Mouse (Mus musculus) v-Abl transformed pro-B cells (cell line): ENCODE measurements around the gene Lrrc2.

Experiments used
- in situ Hi-C, 2 experiments: fragments of 400-800 bp; cut with MboI; formaldehyde crosslinking; loops; one replicate each; pipeline ENCODE4 v1.15.1; 2025; ENCODE audit not compliant: unreplicated experiment in 2 of 2

Gene Lrrc2

DNA sequence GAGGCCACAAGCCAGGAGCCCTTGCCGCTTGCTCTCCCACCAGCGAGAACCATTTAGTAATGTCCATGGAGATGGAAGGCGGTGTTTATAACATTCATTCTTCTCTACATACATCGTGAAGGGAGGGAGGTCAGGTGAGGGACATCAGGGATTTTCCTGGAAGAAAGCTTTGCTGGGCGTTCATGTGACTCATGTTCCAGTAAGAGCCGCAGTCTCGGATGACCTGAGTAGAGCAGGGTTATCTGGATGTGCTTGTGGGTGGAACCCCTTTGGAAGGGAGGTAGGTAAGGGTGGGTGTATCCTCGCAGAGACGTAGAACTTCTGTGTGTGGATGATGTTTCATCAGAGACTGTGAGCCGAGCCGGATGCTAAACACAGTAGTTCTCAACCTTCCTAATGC is at the start of gene Lrrc2:
Gene Lrrc2, plus strand, starts transcription at position 149 of the 400 bp plus-strand sequence.
- in situ Hi-C loops, result no loop called here

DNA sequence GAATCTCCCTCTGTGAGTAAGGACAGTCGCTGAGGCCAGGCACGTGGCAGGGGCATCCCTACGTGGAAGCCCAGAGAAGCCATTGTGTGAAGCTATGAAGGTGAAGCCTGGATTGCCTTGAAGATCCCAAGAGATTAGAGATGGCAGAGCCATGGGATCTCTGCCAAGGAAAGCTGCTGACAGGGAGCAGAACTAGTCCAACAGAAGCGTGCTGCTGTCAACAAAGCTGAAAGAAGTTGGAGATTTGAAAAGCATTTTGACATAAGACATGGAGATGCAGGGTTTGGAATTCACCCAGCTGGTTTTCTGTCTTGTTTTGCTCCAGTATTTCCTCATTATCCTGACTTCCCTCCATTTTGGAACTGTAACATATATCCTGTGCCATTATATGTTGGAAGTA is 49.1 kb upstream of the Lrrc2 start:
- in situ Hi-C loops, result no loop called here

DNA sequence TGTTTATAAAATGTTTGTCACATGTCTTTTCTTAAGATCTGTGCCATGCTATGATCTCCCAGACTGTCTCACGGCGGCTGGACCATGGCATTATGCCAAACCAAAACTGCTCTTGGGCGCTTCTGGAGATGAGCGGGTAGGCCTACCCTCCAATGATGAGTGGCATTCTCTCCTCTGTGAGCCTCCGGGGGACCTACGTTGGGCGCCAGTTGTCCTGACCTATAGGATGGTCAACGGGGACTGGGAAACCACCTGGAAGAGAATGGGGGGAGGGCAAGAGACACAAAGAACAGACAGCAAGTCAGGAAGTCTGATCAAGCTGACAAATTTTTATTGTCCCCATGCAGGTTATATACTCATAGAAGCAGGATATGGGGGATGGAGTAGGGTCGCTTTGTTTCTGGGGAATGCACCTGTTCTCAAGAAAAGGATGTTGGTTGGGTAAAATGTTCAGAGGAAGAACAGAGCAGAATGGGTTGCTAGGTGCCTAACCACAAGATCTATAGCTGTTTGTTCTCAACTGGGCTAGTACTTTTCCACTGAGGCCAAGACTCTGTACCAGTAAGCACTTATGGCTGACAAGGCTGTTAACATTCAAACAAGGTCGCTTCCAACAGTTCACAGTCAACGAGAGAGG is 44.0 kb upstream of the Lrrc2 start:
- in situ Hi-C loops, result no loop called here

DNA sequence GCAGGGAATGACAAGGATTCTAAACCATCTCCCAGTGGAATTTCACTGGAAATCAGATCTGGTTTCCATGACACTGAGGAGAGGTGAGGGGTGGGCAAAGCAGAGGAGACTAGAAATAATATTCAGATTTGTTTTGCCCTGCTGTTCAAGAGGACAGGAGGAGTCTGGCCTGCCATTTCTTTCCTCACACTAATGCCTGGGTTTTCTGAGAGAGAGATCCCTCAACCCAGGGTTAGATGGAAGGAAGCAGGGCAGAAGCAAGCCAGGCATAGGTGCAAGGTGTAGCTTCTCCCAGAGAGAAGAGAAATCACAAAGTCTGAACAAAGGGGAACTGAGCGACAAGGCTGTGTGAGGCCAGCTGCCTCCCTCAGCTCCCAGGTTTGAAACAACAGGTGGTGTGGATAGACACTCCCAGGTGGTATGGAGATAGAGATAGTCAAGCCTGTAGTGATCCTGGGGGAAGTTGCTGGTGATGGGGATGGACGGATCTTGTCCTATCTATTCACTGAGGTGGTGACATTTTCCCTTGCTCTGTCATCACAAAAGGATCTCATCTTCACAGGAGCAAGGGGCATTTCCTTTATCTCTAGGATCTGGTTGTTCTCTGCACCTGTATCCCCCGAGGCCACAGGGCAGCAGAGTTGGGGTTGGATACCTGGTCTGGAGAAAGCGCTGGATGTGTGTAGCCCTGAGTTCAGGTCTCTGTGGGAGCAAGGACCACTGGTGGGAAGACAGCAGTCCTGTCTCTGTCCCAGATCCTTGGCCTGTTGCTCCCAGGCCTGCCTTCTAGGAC is 43.3 kb upstream of the Lrrc2 start:
- in situ Hi-C loops, result no loop called here

DNA sequence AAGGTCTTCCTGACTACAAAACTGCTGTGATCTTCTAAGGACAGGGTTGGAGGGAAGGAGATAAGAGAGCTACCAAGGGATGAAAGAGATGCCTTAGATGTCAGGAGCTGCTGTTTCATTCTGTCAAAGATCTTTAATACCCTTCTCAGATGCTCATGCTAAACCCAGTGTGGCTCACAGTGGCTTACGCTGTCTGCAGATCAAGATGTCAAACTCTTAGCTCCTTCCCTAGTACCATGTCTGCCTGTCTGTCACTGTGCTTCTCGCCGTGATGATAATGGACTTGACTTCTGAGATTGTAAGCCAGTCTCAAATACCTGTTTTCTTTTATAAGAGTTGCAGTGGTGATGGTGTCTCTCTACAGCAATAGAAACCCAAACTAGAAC is 42.7 kb upstream of the Lrrc2 start:
- in situ Hi-C loops, result no loop called here

DNA sequence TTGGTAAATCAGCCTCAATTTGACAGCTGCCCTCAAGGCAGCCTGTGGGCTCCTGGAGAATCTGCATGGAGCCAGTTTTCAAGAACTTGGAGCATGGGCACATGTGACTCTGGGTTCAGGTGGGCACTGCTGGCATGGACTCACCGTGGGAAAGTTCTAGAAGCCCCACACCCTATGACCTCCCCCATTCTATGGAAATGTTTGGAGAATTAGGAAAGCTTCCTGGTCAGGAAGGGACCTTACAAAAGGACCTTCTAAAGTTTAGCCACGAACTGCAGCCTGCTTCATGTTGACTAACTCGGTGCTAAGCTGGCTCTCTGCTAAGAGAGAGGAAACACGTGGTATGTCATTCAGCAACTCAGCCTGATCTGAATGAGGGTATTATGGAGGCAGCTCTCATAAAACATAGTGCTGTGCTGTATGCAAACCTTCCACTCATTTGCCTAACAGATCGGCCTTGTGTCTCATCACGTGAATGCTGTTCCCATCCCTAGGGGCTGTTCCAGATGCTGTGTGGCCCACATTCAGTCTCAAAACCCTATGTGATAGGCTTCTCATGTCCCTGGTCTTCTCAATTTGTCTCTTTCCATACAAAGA is 41.9 kb upstream of the Lrrc2 start:
- in situ Hi-C loops, result no loop called here

DNA sequence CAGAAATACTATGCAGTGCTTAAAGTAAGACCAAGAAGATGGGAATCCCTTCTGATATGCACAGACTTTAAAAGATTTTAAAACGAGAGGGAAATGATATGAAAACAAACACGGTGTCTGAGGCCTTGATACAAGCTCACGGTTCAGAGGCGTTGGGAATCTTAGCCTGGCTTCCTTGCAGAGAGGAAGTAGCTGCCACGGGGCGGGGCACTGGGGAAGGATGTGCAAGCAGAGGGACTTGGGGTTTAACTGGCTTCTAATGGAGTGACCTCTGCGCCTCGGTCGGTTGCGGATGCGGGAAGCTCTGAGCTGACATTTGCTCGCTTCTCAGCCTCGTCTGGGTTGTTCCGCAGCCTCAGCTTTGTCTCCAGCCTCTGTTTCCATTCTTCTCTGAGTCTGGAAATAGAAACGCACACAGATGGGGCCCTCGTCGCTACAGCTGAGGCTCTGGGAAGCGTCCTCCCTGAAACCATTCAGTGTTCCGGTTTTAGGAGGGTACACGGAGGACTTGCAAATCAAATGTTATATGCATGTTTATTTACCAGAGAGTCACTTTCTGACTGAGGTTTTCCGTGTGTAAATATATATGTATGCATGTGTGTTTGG is 36.6 kb upstream of the Lrrc2 start:
- in situ Hi-C loops, result no loop called here

DNA sequence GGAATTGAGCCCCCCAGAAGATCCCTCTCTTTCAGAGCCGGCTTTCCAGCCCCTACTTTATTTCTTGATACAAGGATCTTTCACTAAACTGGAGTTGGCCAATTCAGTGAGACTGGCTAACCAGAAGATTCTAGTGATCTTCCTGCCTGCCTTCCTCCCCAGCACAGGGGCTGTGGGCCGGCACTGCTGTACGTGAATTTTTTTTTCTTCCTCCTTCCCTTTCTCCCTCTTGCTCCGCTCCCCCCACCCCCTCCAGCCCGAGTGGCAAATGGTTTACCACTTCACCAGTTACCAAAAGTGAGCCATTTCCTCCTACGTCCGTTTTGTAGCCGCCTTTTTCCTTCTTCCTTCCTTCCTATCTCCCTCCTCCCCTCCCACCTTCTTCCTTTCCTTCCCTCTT is 35.9 kb upstream of the Lrrc2 start:
- in situ Hi-C loops, result no loop called here

DNA sequence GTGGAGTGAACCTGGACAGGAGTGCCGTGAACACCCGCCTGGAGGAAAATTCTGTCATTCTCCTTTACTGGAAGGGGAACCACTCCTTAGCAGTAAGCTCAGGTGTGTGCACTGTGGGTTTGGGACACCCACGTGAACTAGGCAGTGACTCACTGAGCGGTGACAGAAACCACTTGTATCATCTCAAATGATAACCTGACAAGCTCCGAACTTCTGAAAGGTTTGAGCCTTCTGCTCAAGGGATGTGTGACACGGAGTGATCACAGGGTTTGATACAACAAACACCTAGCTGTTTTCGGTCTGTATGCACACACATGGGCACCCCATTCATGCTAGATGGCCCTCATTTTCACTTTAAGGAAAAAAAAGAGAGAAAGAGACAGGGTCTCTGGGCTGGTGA is 34.6 kb upstream of the Lrrc2 start, which contains the start of gene Fam240a:
Gene Fam240a, minus strand, starts transcription at position 76 of the 400 bp plus-strand sequence.
- in situ Hi-C loops, result no loop called here

DNA sequence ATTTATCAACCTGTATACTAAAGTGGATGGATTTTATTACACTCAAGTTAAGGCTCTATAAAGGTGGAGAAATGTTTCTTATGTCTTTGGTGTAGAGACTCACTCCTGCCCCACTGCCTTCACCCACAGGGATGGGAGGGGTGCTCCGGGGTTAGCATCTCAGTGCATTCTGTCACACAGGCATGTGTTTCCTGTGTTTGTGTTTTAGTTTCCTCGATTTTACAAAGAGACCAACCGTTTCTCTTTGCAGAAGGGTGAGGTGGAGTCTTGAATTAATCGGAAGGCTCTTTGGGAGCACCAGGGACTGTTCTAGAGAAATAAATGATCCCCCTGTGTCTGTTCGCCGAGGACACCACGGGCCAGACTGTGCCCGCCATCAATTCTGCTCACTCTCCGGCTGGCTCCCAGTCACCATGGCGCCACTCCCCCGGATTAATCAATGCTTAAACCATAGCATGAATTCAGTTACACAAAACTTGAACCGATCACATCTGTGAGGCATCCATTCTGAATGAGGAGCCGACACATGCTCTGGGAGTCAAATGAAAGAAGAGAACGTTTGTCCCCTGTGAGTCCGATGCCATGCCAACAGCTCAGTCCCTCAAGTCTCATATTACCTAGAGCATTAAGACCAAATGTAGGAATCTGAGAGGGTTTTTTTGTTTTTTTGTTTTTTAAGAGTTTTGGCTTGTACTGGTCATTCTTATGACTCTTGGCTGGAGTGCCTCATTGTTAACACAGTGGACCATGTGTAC is 30.5 kb upstream of the Lrrc2 start:
- in situ Hi-C loops, result loop anchor here in 1 of 2 experiments (10.0 kb wide), 1 partner anchor 154 kb away; no protein-coding TSS in a partner anchor

DNA sequence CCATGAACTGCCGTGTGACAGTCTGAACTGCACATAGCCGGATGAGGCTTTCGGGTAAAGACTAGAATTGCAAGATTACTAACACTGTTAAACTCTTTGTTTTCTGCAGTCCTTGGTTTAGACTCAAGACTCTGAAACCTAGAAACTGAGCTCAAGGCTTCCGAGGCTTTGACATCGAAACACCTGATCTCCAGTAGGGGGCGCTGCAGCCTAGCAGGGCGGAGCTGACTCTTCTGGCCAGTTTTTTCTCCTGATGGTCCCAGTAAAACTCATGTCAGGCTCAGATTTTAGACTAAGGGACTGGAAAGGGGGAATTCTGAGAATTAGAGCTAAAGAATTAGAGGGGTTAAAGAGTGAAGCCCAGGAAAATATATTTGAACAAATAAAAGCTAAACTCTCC is 28.6 kb upstream of the Lrrc2 start:
- in situ Hi-C loops, result loop anchor here in 1 of 2 experiments (10.0 kb wide), 1 partner anchor 152 kb away; no protein-coding TSS in a partner anchor

DNA sequence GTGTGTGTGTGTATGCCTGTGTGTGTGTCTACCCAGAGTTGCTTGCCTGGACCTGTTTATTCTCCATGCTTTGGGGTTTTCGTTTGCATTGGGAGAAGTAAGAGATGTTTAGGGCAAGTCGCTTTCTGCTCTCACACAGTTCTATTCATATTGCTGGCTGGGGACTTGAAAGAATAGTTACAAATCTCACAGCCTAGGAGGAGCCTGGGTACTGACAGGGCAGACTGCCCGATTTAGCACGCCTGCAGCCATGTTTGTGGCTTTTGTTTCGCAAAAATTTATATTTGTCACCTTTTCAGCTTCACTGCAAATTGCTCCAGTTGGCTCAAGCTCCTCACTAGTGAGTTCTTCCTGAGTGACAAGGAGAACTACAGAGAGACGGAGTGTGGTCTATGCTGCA is 19.8 kb upstream of the Lrrc2 start:
- in situ Hi-C loops, result no loop called here

DNA sequence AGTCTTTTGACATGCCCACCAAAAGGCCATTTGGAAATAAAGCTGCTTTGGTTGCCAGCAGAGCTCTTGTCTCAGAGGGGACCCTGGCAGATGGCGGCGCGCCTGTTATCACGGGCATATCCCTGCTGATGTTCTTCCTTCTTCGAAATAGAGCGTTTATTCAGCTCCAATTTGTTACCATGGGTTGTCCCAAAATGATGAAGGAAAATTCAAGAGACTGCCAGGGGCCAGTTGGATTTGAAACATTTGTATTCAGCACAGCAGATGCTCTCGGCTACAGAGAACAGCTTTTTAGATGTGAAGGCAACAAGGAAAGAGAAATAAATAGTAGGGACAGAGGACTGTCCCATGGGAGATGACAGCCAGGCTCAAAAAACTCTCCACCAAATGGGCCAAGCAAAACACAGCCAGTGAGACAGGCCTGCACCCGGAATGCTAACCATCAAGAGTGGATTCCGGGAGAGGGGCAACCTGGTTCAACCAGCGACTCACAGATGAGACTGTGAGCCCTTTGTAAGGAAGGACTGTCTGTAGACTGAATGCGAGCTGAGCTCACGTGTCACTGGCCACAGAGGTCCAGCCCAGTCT is 17.4 kb upstream of the Lrrc2 start:
- in situ Hi-C loops, result no loop called here

DNA sequence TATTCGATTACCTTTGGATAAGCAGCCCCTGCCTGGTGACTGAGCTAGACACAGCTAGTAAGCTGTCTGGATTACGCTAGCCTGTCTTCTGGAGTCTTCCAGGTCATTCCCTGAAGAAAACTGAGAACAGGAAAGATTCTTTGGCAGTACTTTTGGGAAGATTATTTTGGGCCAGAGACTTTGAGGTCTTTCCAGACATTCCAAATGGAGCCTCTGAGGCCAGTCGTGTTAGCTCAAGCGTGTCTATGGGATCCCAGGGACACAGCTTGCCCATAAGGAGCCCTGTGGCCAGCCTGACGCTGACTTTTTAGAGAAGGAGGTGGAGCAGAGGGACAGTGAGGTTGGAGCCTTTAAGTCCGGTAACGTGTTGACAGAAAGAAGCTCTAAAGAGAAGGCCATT is 15.4 kb upstream of the Lrrc2 start:
- in situ Hi-C loops, result no loop called here

DNA sequence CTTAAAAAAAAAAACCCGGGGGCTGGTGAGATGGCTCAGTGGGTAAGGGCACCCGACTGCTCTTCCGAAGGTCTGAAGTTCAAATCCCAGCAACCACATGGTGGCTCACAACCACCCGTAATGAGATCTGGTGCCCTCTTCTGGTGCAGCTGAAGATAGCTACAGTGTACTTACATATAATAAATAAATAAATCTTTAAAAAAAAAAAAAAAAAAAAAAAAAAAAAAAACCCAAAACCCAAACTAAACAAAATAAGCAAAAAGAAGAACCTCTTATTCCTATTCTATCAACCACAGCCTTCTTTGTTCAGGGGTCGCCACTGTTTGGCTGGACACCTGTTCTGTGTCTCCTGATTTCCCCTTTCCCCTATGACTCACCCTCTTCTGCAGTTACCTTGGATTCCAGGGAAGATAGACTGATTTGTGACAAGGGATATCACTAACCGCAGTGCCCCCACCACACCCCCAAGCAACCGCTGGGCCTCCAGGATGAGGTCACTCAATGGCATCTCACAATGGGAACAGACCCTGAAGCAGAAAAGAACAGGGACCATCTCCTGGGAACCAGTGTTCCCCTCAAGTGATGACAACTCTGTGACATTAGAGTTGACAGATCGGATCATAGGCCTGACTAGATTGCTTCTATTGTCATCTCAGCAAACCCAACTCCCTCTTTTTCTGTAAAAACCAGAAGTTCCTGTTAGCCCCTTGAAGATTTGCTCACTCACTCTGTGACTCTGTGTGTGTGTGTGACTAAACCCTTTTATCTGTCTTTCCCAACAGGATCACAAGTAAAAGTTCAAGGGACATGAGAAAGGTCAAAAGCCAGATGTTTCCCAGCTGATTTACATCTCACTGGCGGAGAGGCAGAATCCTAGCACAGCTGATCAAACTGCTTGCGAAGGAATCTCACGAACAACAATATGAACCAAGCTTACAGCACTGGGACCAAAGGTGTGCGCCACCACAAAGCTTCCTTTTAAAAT is 13.5 kb upstream of the Lrrc2 start:
- in situ Hi-C loops, result no loop called here

DNA sequence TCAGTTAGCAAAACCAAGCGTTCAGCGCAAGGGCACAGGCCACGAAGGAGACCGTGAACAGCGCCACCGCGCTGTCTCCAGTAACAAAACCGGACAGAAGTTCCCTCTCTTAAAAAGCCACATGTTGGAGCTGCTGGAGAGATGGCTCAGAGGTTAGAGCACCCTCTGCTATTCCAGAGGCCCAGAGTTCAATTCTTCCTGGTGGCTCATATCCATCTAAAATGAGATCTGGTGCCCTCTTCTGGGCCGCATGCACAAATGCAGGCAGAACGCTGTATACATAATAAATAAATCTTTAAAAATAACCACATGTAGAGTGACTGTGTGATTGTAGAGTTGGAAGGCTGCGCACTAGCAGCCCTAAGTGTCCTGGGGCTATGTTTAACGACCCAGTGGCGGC is 7.1 kb upstream of the Lrrc2 start:
- in situ Hi-C loops, result no loop called here

DNA sequence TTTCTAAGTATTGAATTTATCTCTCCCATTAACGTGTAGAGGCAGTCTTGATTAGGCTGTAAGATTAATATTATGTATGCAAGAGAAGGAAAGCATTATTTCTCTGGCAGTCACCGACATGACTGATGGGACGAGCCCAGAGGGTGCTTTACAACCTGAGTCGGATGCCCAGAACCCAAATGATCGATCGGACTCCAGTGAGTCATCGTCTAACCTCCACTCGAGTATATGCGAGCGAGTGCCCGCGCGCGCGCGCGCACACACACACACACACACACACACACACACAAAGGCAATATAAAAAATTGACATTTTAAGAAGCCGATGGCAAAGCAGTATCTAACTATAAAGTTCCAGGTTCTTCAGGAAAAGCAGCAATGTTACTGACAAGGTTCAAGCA is 6.0 kb upstream of the Lrrc2 start:
- in situ Hi-C loops, result no loop called here

DNA sequence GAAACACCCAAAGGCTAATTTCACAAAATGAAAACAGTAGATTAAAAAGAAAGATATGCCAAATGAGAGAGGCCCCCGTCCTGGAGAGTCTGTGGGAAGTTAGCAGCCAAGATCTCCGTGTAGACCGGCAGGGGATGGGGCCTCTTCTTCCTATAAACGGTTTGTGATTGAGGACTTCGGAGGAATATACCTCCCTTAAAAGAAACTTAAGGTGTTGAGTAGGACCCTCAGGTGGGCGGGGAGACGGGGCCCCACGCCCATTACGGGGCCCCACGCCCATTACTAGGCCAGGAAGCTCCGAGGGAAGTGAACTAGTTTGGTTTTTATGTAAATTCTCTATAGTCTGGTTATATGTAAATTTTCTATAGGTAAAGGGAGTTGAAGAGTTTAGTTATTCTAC is 5.4 kb upstream of the Lrrc2 start, which contains the start of gene Tdgf1:
Gene Tdgf1, minus strand, starts transcription at position 233 of the 400 bp plus-strand sequence.
- in situ Hi-C loops, result no loop called here

DNA sequence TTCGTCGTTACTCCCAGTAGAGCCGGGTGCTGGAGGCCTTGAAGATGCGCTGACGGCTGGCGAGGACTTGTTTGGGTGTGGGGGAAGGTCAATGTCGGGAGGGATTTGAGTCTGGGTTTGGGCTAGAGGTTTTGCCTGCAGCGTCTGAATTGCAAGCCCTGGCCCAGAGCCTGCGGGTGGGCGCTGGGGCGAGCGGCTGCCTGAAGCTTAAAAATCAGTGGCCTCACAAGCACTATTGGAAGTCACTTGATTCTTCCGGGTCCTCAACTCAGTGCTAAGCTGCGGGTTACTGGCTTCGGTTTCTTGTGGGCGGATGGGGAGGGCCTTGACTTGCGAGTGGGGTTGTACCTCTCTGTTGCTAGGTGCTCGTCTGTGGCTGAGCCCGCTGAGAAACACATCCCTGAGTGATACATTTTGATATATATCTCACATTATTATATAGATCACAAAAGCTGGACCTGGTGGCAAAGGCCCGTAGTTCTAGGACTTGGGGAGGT is 4.7 kb upstream of the Lrrc2 start:
- in situ Hi-C loops, result no loop called here
